Mouse (Mus musculus) olfactory bulb, adult 2 months (tissue): ENCODE data around the gene Fam32a.

ENCODE experiments used
- CTCF ChIP-seq: fragments of 200-500 bp; IDR thresholded peaks from 2 replicates; pipeline ENCODE4 v1.5.1; 2012; ENCODE audit warnings: low read depth, mild to moderate bottlenecking, low read length, moderate library complexity; ENCODE audit not compliant: insufficient read depth
- POLR2A ChIP-seq: fragments of 200-500 bp; IDR thresholded peaks from 2 replicates; pipeline ENCODE4 v1.6.1; 2012; ENCODE audit warnings: mild to moderate bottlenecking, low read depth, low read length, moderate library complexity; ENCODE audit not compliant: insufficient read depth

DNA sequence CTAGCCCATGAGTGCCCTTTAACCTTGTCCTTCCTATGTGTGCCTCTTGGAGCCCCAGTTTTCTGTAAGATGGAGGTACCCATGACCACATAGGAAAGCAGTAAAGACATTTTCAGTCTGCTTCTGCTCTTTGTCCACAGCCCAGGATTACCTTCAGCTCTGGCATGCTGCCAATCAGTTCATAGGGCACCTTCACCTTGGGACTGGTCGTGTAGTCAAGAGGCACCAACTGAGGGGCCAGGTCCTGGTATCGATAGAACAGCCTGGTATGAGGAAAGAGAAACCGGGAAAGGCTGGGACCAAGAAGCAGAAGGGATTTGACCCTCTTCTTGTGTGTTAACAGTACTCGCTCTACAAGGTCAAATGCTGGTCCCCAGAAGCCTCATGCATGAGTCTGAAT, 9.3 kb upstream of the Fam32a start:
- TF ChIP-seq CTCF (no peak), POLR2A (no peak)
